Mouse (Mus musculus) Patski (cell line): ENCODE results near the gene Tnfsf13. TPM values are rescaled to one million over a fixed set of nuclear protein-coding genes. Genes with fewer than 3 reads are reported as not detected.
A peak's percentile ranks its signal among the peaks of the same experiment; 100 is the strongest.
"Not testable (repeated sequence)": the region's sequence is repeated elsewhere in the genome, so short reads cannot be mapped to it uniquely, and the experiment has no call there.

Experiments used
- ATAC-seq: fragments of 100-300 bp; one replicate; pipeline ENCODE4 v1.8.0; 2021
- CTCF ChIA-PET: fragments of 350-600 bp; sonication (Branson Sonifier 250); formaldehyde crosslinking; loops from one replicate; lab custom pipeline; 2022; ENCODE audit warnings: inconsistent platforms; lab: Charles Lee
- POLR2A ChIA-PET: fragments of 350-600 bp; sonication (Branson Sonifier 250); formaldehyde crosslinking; loops from one replicate; lab custom pipeline; 2022; ENCODE audit warnings: antibody characterized with exemption, inconsistent platforms; lab: Charles Lee
- DNase-seq: peaks from one replicate; pipeline ENCODE4 v3.0.0-alpha.2; 2011; ENCODE audit warnings: low read depth, low spot score
- H3K27me3 ChIP-seq: fragments of 371-371 bp; one replicate; pipeline ENCODE4 v1.5.1; 2021
- CTCF ChIP-seq: fragments of 100-300 bp; IDR thresholded peaks from one replicate; pipeline ENCODE4 v1.5.1; 2021
- in situ Hi-C: fragments of 300-500 bp; cut with MboI; formaldehyde crosslinking; loops from 3 replicates; pipeline ENCODE4 v1.11.1; 2018; ENCODE audit warnings: low pct_unique_long_range_greater_than_20kb, mixed read lengths
- polyA plus RNA-seq: library from polyadenylated mRNA; unstranded; gene quantifications from one replicate; pipeline ENCODE4 v1.2.3, GENCODE M21; 2021

Gene Tnfsf13
- 5.0 TPM for polyA plus RNA-seq

DNA sequence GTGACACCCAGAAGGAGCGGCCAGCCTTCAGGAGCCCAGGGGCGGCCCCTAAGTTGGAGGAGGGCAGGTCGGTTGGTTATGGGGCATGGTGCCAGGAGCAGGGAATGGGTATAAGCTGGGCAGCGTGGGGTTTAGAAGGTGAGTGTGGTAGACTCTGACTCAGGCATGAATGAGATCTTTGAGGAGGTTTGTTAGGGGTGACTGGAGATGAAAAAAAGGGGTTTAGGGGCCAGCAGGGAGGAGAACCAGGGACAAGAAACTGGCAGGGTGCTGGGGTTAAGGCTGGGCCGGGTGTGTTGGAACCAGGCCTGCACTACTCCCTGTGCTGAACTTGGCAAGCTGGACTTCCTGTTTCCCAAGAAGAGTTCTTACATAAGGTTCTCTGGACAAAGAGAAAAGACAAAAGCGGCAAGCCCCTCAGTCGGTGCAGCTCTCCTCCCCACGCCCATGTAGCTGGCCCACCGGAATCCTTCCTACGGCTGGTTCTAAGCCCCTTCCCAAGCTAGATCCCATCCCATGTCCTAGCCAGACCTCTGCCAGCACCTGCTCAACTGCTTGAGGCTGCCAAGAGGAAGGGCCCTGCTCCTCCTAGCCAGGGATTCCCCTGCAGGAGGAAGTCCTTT lies at the start of gene Tnfsf13:
TSS of gene Tnfsf13 (minus strand) at position 259 of the 623 bp plus-strand sequence.
- ChIA-PET CTCF (interaction anchor here (0.6 to 6.2 kb wide), 6 partner anchors 8 to 202 kb away, joined by 3 to 51 read pairs (median 4); no protein-coding TSS in a partner anchor), POLR2A (interaction anchor here (1.9 kb wide), 1 partner anchor 30 kb away, joined by 13 read pairs; no protein-coding TSS in a partner anchor)
- peak; percentile 61 for ATAC-seq
- H3K27me3 ChIP-seq = no peaks in the 10 kb centered on the region
- TF ChIP-seq CTCF = no peak
- in situ Hi-C loops = no loop called here
- no peak for DNase-seq

DNA sequence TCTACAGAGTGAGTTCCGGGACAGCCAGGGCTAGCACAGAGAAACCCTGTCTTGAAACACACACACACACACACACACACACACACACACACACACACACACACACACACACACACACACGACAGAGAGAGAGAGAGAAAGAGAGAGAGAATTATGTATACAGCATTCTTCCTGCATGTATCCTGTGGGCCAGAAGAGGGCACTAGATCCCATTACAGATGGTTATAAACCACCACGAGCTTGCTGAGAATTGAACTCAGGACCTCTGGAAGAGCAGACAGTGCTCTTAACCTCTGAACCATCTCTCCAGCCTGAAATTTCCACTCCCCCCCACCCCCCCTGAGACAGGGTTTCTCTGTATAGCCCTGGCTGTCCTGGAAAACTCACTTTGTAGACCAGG lies 45.8 kb upstream of the Tnfsf13 start:
- in situ Hi-C loops, H3K27me3 ChIP-seq, POLR2A ChIA-PET, ATAC-seq, DNase-seq: not testable (repeated sequence)
- CTCF ChIA-PET = interaction anchor here (1.0 to 1.6 kb wide), 3 partner anchors 14 to 203 kb away, joined by 3 to 5 read pairs (median 4); no protein-coding TSS in a partner anchor

DNA sequence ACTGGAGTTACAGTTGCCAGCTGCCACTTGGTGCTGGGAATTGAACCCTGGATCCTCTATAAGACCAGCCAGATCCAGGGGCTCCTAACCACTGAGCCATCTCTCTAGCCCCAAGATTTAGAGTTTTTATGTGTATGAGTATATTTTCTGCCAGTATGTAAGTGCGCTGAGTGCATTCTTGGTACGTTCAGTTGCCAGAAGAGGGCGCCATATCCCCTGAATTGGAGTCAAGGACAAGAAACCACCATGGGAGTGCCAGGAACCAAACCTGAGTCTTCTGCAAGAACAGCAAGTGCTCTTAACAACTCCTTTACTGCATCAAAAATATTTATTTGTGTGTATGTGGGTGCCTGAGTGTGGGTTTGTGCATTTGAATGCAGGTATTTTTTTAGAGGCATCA lies 43.5 kb upstream of the Tnfsf13 start:
- in situ Hi-C loops = no loop called here
- ChIA-PET CTCF (interaction anchor here (0.7 to 1.4 kb wide), 4 partner anchors 11 to 47 kb away, joined by 3 to 5 read pairs (median 4); partner anchors contain the start of gene Senp3), POLR2A (no interaction called here)
- no peak for DNase-seq
- ATAC-seq = no peak
- TF ChIP-seq CTCF = peak; percentile 85
- no peaks in the 10 kb centered on the region for H3K27me3 ChIP-seq

DNA sequence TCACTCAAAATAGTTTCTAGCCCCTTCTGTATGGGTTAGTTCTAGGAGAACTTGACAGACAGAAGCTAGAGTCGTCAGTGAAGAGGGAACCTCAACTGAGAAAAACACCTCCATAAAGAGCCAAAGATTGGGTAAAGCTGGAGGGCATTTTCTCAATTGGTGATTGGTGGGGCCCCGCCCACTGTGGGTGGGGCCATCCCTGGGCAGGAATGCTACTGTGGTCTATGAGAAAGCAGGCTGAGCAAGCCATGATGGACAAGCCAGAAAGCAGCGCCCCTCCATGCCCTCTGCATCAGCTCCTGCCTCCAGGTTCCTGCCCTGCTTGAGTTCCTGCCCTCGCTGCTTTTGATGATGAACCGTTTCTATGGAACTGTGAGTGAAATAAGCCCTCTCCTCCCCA lies 40.4 kb upstream of the Tnfsf13 start:
- in situ Hi-C loops = no loop called here
- no peaks in the 10 kb centered on the region for H3K27me3 ChIP-seq
- POLR2A ChIA-PET = no interaction called here
- DNase-seq (no peak), ATAC-seq (no peak)
- CTCF ChIA-PET = interaction anchor here (1.4 kb wide), 1 partner anchor 27 kb away, joined by 3 read pairs; no protein-coding TSS in a partner anchor
- no peak for TF ChIP-seq CTCF

DNA sequence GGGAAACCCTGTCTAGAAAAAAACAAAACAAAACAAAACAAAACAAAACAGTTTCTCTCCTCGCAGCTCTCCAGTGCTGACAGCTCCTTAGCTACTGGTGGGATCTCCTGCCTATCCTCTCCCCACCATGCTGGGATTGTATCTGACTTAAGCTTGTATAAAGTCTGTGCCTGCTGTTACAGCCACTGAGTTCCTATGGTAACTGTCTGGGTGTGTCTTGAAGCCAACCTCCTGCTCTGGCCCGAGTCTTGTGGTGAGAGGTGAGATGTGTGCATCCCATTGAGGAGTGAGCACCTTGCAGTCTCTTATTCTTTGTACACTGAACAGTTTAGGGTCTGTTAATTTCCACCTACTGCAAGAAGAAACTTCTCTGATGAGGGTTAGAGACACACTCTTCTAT lies 37.5 kb upstream of the Tnfsf13 start:
- H3K27me3 ChIP-seq = no peaks in the 10 kb centered on the region
- ATAC-seq (no peak), DNase-seq (no peak)
- in situ Hi-C loops = no loop called here
- no peak for TF ChIP-seq CTCF
- CTCF ChIA-PET = interaction anchor here (0.7 to 1.3 kb wide), 3 partner anchors 9 to 41 kb away, joined by 3 to 5 read pairs (median 3); partner anchors contain the start of gene Senp3
- POLR2A ChIA-PET = interaction anchor here (0.7 kb wide), 1 partner anchor 194 kb away, joined by 4 read pairs; no protein-coding TSS in a partner anchor

DNA sequence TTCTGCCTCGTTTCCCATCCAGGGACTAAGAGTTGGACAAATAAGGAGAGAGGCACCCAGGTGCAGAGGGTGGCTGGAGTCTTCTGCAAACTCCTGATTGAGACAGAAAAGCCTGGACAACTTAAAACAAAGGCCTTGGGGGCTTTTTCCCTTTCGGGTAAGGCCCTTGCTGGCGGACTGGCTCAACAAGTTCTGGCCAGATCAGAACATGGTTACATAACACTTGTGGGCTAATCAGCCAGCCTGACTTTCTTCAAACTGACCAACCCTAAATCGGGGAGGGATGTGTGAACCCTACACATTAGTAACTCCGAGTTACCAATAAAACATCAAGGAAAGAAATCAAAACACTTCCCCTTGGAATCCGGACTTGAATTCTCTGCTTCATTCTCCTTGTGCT lies 35.3 kb upstream of the Tnfsf13 start:
- no peak for ATAC-seq
- CTCF ChIA-PET = no interaction called here
- no peaks in the 10 kb centered on the region for H3K27me3 ChIP-seq
- POLR2A ChIA-PET = no interaction called here
- in situ Hi-C loops = no loop called here
- no peak for DNase-seq
- TF ChIP-seq CTCF = no peak

DNA sequence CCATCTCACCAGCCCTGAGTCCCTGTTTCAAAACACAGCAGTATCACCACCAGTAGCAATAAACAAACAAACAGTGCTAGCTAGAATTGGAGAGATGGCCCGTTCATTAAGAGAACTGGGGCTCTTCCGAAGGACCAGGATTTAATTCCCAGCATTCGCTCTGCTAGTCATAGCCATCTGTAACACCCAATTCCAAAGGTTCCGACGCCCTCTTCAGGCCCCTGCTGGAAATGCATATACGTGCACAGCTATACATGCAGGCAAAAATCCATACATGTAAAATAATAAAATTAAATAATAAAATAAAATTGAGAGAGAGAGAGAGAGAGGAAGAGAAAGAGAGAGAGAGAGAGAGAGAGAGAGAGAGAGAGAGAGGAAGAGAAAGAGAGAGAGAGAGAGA lies 33.8 kb upstream of the Tnfsf13 start:
- peak; percentile 62 for TF ChIP-seq CTCF
- no peaks in the 10 kb centered on the region for H3K27me3 ChIP-seq
- CTCF ChIA-PET = interaction anchor here (6.8 kb wide), 1 partner anchor 35 kb away, joined by 51 read pairs; the partner anchor contains the start of genes Senp3 and Tnfsf13

DNA sequence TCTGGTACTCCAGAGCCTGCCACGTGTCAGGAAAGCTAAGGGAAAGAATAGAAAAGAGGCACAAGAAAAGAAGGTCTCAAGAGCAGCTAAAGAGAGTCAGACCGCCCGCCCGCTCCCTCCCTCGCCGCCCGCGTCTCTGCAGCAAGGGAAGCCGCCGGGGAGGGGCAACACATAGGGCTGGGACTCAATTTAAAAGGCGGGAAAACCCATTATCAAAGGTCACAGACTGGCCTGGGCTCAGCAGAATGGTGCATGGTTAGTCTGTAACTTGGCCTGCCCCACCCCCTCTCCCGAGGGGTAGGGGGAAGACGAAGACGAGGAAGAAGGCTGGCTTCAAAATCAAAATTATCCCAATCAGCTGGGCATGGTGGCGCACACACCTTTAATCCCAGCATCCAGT lies 33.1 kb upstream of the Tnfsf13 start:
- no peak for ATAC-seq

More for the DNA sequence above, 33.8 kb upstream of the Tnfsf13 start:
- POLR2A ChIA-PET = interaction anchor here (0.7 kb wide), 1 partner anchor 119 kb away, joined by 4 read pairs; the partner anchor contains the start of gene Tmem256
- no peak for ATAC-seq
- in situ Hi-C loops = loop anchor here (5.0 kb wide), 1 partner anchor 37 kb away; the partner anchor contains the start of gene Senp3
- no peak for DNase-seq

DNA sequence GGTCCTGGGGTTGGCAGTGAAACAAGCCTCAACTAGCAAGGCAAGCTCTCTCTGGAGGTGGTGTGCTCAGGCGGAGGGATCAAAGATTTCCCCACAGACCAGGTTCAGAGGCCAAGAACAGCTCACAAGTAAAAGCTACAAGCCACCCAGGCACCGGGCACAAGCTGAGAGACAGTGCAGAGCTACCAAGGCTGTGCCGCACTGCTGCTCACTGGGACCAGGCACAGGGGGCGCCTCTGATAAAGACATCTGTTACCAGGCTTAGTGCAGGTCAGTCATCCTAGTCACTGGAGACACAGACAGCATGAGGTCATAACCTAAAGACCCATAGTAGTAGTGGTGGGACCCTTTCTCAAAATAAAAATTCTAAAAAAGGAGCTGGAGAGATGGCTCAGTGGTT lies 31.4 kb upstream of the Tnfsf13 start:
- POLR2A ChIA-PET = interaction anchor here (0.7 kb wide), 1 partner anchor 119 kb away, joined by 3 read pairs; no protein-coding TSS in a partner anchor
- in situ Hi-C loops = loop anchor here (5.0 kb wide), 1 partner anchor 35 kb away; the partner anchor contains the start of gene Senp3

More for the DNA sequence above, 33.1 kb upstream of the Tnfsf13 start:
- in situ Hi-C loops = loop anchor here (5.0 kb wide), 1 partner anchor 36 kb away; the partner anchor contains the start of gene Senp3
- TF ChIP-seq CTCF = no peak
- DNase-seq = no peak
- POLR2A ChIA-PET = no interaction called here
- CTCF ChIA-PET = interaction anchor here (6.8 kb wide), 1 partner anchor 35 kb away, joined by 51 read pairs; the partner anchor contains the start of genes Senp3 and Tnfsf13
- H3K27me3 ChIP-seq = no peaks in the 10 kb centered on the region

DNA sequence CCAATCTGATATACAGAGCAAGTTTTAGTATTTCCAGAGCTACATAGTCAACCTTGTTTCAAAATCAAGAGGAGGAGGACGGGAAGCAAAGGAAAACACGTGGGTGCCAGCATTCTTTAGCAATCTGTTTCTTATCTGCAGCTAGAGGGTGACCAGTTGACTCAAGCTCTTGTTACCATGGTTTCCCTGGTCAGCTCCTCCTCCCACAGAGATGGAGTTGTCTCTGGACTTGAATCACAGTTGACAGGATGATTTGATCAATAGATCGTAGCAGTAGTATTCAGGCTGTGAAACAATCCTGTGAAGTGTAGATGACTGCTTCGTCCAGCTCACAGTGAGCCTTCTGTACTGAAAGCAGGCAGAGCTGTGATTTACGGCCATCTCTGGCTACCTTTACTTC lies 30.3 kb upstream of the Tnfsf13 start:
- CTCF ChIA-PET = interaction anchor here (1.6 to 6.8 kb wide), 2 partner anchors 32 to 40 kb away, joined by 4 to 51 read pairs; partner anchors contain the start of genes Senp3 and Tnfsf13
- no peak for TF ChIP-seq CTCF
- no peaks in the 10 kb centered on the region for H3K27me3 ChIP-seq
- in situ Hi-C loops = loop anchor here (5.0 kb wide), 1 partner anchor 34 kb away; the partner anchor contains the start of gene Senp3
- ATAC-seq (no peak), DNase-seq (no peak)
- POLR2A ChIA-PET = interaction anchor here (2.3 kb wide), 1 partner anchor 31 kb away, joined by 13 read pairs; the partner anchor contains the start of gene Tnfsf13

More for the DNA sequence above, 31.4 kb upstream of the Tnfsf13 start:
- no peaks in the 10 kb centered on the region for H3K27me3 ChIP-seq
- DNase-seq = no peak
- peak; percentile 10 for TF ChIP-seq CTCF
- no peak for ATAC-seq
- CTCF ChIA-PET = interaction anchor here (1.0 to 6.8 kb wide), 7 partner anchors 10 to 39 kb away, joined by 3 to 51 read pairs (median 4); partner anchors contain the start of genes Senp3 and Tnfsf13
